Mouse (Mus musculus): ENCODE results near the gene Gm43517. TPM values are rescaled to one million over a fixed set of nuclear protein-coding genes. Genes with fewer than 3 reads are reported as not detected.

The Gm43517 gene
- polyA plus RNA-seq, 2 experiments: 0.04 TPM; not detected in 1

GRCm38 (mm10) chr12:49385631-49385990 is 637 bp downstream of the Gm43517 start:
- H3K4me3 ChIP-seq (replicated peaks; ENCODE audit: low read length): no peak overlapping the region
- no peaks in the 10 kb centered on the region for H3K36me3 ChIP-seq (ENCODE audit: control insufficient read depth, insufficient read depth, low read length)
- TF ChIP-seq POLR2A (IDR thresholded peaks at IDR 0.05; ENCODE audit: borderline replicate concordance, extremely low read depth, insufficient read depth, insufficient read length): no peak
- no peak overlapping the region for H3K4me2 ChIP-seq (replicated peaks; ENCODE audit: low read depth, low read length, severe bottlenecking)
- H3K9ac ChIP-seq (ENCODE audit: low read depth, low read length, severe bottlenecking): no peak overlapping the region
- peaks cover 87% of the 10 kb centered on the region for H3K27me3 ChIP-seq (ENCODE audit: control insufficient read depth, insufficient read depth, low read length)
- no peaks in the 10 kb centered on the region for H3K9me3 ChIP-seq (ENCODE audit: control insufficient read depth, low read length)
- 1% methylated on average over 23 of the region's 23 CpGs for WGBS
- H3K27ac ChIP-seq (replicated peaks; ENCODE audit: low read depth, low read length): no peak overlapping the region
- no peak for ATAC-seq (ENCODE audit: low FRiP score, low read depth)
- 0 out of 2 replicates have a peak, but pooled peaks cover 3% of the 10 kb centered on the region for H3K4me1 ChIP-seq (ENCODE audit: control insufficient read depth, insufficient read depth, low read length)
- DNase-seq (ENCODE audit: low spot score): no peak

GRCm38 (mm10) chr12:49386081-49386805 is 1.3 kb downstream of the Gm43517 start:
- 0 out of 2 replicates have a peak, but pooled peaks cover 3% of the 10 kb centered on the region for H3K4me1 ChIP-seq (ENCODE audit: control insufficient read depth, insufficient read depth, low read length)
- ATAC-seq (ENCODE audit: low FRiP score, low read depth) (no peak), DNase-seq (ENCODE audit: low spot score) (peak; percentile 7)
- no peak overlapping the region for H3K27ac ChIP-seq (replicated peaks; ENCODE audit: low read depth, low read length)
- no peak overlapping the region for H3K4me2 ChIP-seq (replicated peaks; ENCODE audit: low read depth, low read length, severe bottlenecking)
- H3K9me3 ChIP-seq (ENCODE audit: control insufficient read depth, low read length): no peaks in the 10 kb centered on the region
- WGBS: 12% methylated on average over 10 of the region's 10 CpGs
- peaks cover 87% of the 10 kb centered on the region for H3K27me3 ChIP-seq (ENCODE audit: control insufficient read depth, insufficient read depth, low read length)
- no peak for TF ChIP-seq POLR2A (IDR thresholded peaks at IDR 0.05; ENCODE audit: borderline replicate concordance, extremely low read depth, insufficient read depth, insufficient read length)
- H3K4me3 ChIP-seq (replicated peaks; ENCODE audit: low read length): no peak overlapping the region
- H3K36me3 ChIP-seq (ENCODE audit: control insufficient read depth, insufficient read depth, low read length): no peaks in the 10 kb centered on the region
- no peak overlapping the region for H3K9ac ChIP-seq (ENCODE audit: low read depth, low read length, severe bottlenecking)

GRCm38 (mm10) chr12:49387856-49388598 is 3.1 kb downstream of the Gm43517 start:
- no peak for TF ChIP-seq POLR2A (IDR thresholded peaks at IDR 0.05; ENCODE audit: borderline replicate concordance, extremely low read depth, insufficient read depth, insufficient read length)
- H3K27me3 ChIP-seq (ENCODE audit: control insufficient read depth, insufficient read depth, low read length): peaks cover 87% of the 10 kb centered on the region
- no peaks in the 10 kb centered on the region for H3K36me3 ChIP-seq (ENCODE audit: control insufficient read depth, insufficient read depth, low read length)
- no peak overlapping the region for H3K4me2 ChIP-seq (replicated peaks; ENCODE audit: low read depth, low read length, severe bottlenecking)
- DNase-seq (ENCODE audit: low spot score) (peak; percentile 2), ATAC-seq (ENCODE audit: low FRiP score, low read depth) (no peak)
- no peak overlapping the region for H3K9ac ChIP-seq (ENCODE audit: low read depth, low read length, severe bottlenecking)
- no peak overlapping the region for H3K27ac ChIP-seq (replicated peaks; ENCODE audit: low read depth, low read length)
- 8% methylated on average over 2 of the region's 2 CpGs for WGBS
- no peaks in the 10 kb centered on the region for H3K9me3 ChIP-seq (ENCODE audit: control insufficient read depth, low read length)
- no peak overlapping the region for H3K4me3 ChIP-seq (replicated peaks; ENCODE audit: low read length)
- 0 out of 2 replicates have a peak, but pooled peaks cover 3% of the 10 kb centered on the region for H3K4me1 ChIP-seq (ENCODE audit: control insufficient read depth, insufficient read depth, low read length)

- WGBS: 0% methylated on average over 5 of the region's 5 CpGs
- peaks cover 84% of the 10 kb centered on the region for H3K27me3 ChIP-seq (ENCODE audit: control insufficient read depth, insufficient read depth, low read length)
- DNase-seq (ENCODE audit: low spot score): no peak
Measured at GRCm38 (mm10) chr12:49389666-49390065, 4.7 kb downstream of the Gm43517 start.

GRCm38 (mm10) chr12:49390257-49390656 is 5.3 kb downstream of the Gm43517 start:
- no peak overlapping the region for H3K4me2 ChIP-seq (replicated peaks; ENCODE audit: low read depth, low read length, severe bottlenecking)
- no peak overlapping the region for H3K9ac ChIP-seq (ENCODE audit: low read depth, low read length, severe bottlenecking)
- H3K9me3 ChIP-seq (ENCODE audit: control insufficient read depth, low read length): no peaks in the 10 kb centered on the region
- no peak overlapping the region for H3K27ac ChIP-seq (replicated peaks; ENCODE audit: low read depth, low read length)
- no peak for TF ChIP-seq POLR2A (IDR thresholded peaks at IDR 0.05; ENCODE audit: borderline replicate concordance, extremely low read depth, insufficient read depth, insufficient read length)
- H3K27me3 ChIP-seq (ENCODE audit: control insufficient read depth, insufficient read depth, low read length): peaks cover 84% of the 10 kb centered on the region
- H3K4me1 ChIP-seq (ENCODE audit: control insufficient read depth, insufficient read depth, low read length): no peaks in the 10 kb centered on the region
- no peaks in the 10 kb centered on the region for H3K36me3 ChIP-seq (ENCODE audit: control insufficient read depth, insufficient read depth, low read length)
- H3K4me3 ChIP-seq (replicated peaks; ENCODE audit: low read length): no peak overlapping the region
- no peak for ATAC-seq (ENCODE audit: low FRiP score, low read depth)
- no peak for DNase-seq (ENCODE audit: low spot score)
- under 1% methylated on average over 13 of the region's 13 CpGs for WGBS

More at GRCm38 (mm10) chr12:49389666-49390065, 4.7 kb downstream of the Gm43517 start:
- H3K27ac ChIP-seq (replicated peaks; ENCODE audit: low read depth, low read length): no peak overlapping the region
- no peak for ATAC-seq (ENCODE audit: low FRiP score, low read depth)
- H3K9ac ChIP-seq (ENCODE audit: low read depth, low read length, severe bottlenecking): no peak overlapping the region
- H3K36me3 ChIP-seq (ENCODE audit: control insufficient read depth, insufficient read depth, low read length): no peaks in the 10 kb centered on the region
- no peak overlapping the region for H3K4me2 ChIP-seq (replicated peaks; ENCODE audit: low read depth, low read length, severe bottlenecking)
- H3K9me3 ChIP-seq (ENCODE audit: control insufficient read depth, low read length): no peaks in the 10 kb centered on the region
- no peak overlapping the region for H3K4me3 ChIP-seq (replicated peaks; ENCODE audit: low read length)
- no peak for TF ChIP-seq POLR2A (IDR thresholded peaks at IDR 0.05; ENCODE audit: borderline replicate concordance, extremely low read depth, insufficient read depth, insufficient read length)
- no peaks in the 10 kb centered on the region for H3K4me1 ChIP-seq (ENCODE audit: control insufficient read depth, insufficient read depth, low read length)
